Mouse (Mus musculus): ENCODE measurements around the gene Hyal5.

The Hyal5 gene

GRCm38 (mm10) chr6:24857697-24858096 lies at the start of gene Hyal5:
TSS of gene Hyal5 (plus strand) at chr6:24857997.
- no peak for DNase-seq (ENCODE audit: extremely low spot score, low read depth, low spot score)

GRCm38 (mm10) chr6:24822070-24822469 lies 35.7 kb upstream of the Hyal5 start:
- no peak for DNase-seq (ENCODE audit: extremely low spot score, low read depth, low spot score)

GRCm38 (mm10) chr6:24860320-24860719 lies 2.5 kb downstream of the Hyal5 start:
- DNase-seq (ENCODE audit: extremely low spot score, low read depth, low spot score), result no peak

- DNase-seq (ENCODE audit: extremely low spot score, low read depth, low spot score), result no peak
Observed at GRCm38 (mm10) chr6:24863649-24864048, 5.9 kb downstream of the Hyal5 start.

- no peak for DNase-seq (ENCODE audit: extremely low spot score, low read depth, low spot score)
Observed at GRCm38 (mm10) chr6:24894146-24894873, 36.5 kb downstream of the Hyal5 start.

GRCm38 (mm10) chr6:24894874-24895183 lies 37.0 kb downstream of the Hyal5 start:
- DNase-seq (ENCODE audit: extremely low spot score, low read depth, low spot score), result no peak

- DNase-seq (ENCODE audit: extremely low spot score, low read depth, low spot score), result no peak
Observed at GRCm38 (mm10) chr6:24905101-24905500, 47.3 kb downstream of the Hyal5 start.

GRCm38 (mm10) chr6:24907824-24908223 lies 50.0 kb downstream of the Hyal5 start:
- no peak for DNase-seq (ENCODE audit: extremely low spot score, low read depth, low spot score)

- no peak for DNase-seq (ENCODE audit: extremely low spot score, low read depth, low spot score)
Observed at GRCm38 (mm10) chr6:24910016-24910727, 52.4 kb downstream of the Hyal5 start.

- DNase-seq (ENCODE audit: extremely low spot score, low read depth, low spot score), result no peak
Observed at GRCm38 (mm10) chr6:24910728-24911105, 52.9 kb downstream of the Hyal5 start.

- DNase-seq (ENCODE audit: extremely low spot score, low read depth, low spot score), result no peak
Observed at GRCm38 (mm10) chr6:24913591-24913990, 55.8 kb downstream of the Hyal5 start.

GRCm38 (mm10) chr6:24925076-24925785 lies 67.4 kb downstream of the Hyal5 start:
- no peak for DNase-seq (ENCODE audit: extremely low spot score, low read depth, low spot score)

Data from hindlimb bud, embryonic 11.5 days (tissue).